Mouse (Mus musculus): ENCODE measurements around the gene Shisa2. TPM values are rescaled to one million over a fixed set of nuclear protein-coding genes. Genes with fewer than 3 reads are reported as not detected.

Gene Shisa2
- polyA plus RNA-seq, 1 experiment from 2014 or later = 38.7 TPM

DNA sequence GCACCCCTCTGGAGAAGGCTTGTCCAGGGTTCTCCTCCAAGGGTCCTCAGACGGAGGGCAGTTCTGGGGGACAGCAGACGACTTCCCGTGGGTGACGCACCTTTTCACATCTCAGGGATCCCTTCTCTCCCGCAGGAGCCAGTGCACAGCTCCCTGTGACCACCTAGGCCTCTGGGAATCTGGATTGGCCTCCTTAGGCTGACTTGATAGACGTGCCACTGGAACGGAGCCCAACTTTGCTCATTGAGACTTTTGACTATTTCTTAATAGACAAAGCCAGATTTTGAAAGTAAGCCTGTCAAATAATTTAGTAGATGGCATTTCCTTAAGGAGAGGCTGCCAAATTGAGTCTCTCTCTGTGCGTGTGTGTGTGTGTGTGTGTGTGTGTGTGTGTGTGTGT lies 1.6 kb downstream of the Shisa2 start:
- Histone ChIP-seq H3K27ac (replicated peaks; ENCODE audit: low read depth, low read length) (peak overlapping the region; percentile 86), H3K4me3 (ENCODE audit: low read depth, low read length) (peak overlapping the region; percentile 77), H3K4me2 (ENCODE audit: low read depth, severe bottlenecking) (peak overlapping the region; percentile 83), H3K9me3 (ENCODE audit: control insufficient read depth, low read length) (no peaks in the 10 kb centered on the region), H3K9ac (ENCODE audit: low read length) (peak overlapping the region; percentile 85), H3K4me1 (ENCODE audit: control insufficient read depth, insufficient read depth, low read length) (peaks cover 12% of the 10 kb centered on the region), H3K36me3 (ENCODE audit: control insufficient read depth, insufficient read depth, low read length) (no peaks in the 10 kb centered on the region), H3K27me3 (ENCODE audit: control insufficient read depth, insufficient read depth, low read length) (no peaks in the 10 kb centered on the region)
- no peak for DNase-seq (ENCODE audit: low spot score)
- whole genome bisulfite sequencing = 32% methylated on average over 8 of the region's 8 CpGs
- ATAC-seq (ENCODE audit: insufficient number of reproducible peaks, low FRiP score, low TSS enrichment, low read depth) = no peak

DNA sequence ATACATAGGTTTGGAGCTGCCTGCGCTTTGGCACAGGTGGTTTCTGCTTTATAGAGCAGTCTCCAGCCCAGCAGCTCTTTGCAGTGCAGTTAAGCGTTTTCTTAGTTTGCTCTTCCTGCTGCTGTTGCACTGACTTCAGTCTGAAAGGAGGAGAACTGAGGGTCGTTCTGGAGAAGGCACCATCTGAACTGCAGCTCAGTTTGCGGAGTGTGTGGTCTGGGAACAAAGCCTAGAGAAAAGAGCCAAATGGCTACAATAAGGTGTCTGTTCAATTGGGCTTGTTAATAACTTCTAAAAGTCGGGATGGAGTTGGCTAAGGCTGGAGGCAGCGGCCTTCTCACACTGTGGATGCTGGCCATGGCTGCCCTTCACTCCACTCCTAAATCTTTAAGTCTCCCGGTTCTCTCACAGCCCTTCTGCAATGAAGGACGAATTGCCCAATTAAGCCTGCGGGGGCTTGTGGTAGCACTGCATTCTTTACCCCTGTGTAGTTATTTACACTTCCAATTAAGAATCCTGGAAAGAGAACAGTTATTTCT lies 2.1 kb downstream of the Shisa2 start:
- H3K4me1 ChIP-seq (ENCODE audit: control insufficient read depth, insufficient read depth, low read length) = peaks cover 12% of the 10 kb centered on the region
- H3K9me3 ChIP-seq (ENCODE audit: control insufficient read depth, low read length) = no peaks in the 10 kb centered on the region
- H3K4me2 ChIP-seq (ENCODE audit: low read depth, severe bottlenecking) = peak overlapping the region; percentile 83
- H3K27me3 ChIP-seq (ENCODE audit: control insufficient read depth, insufficient read depth, low read length) = no peaks in the 10 kb centered on the region
- peak overlapping the region; percentile 85; the same call in 1 of the 2 replicates for H3K9ac ChIP-seq (ENCODE audit: low read length)
- no peaks in the 10 kb centered on the region for H3K36me3 ChIP-seq (ENCODE audit: control insufficient read depth, insufficient read depth, low read length)
- no peak for ATAC-seq (ENCODE audit: insufficient number of reproducible peaks, low FRiP score, low TSS enrichment, low read depth)
- 16% methylated on average over 9 of the region's 9 CpGs for WGBS
- H3K27ac ChIP-seq (replicated peaks; ENCODE audit: low read depth, low read length) = peak overlapping the region; percentile 86
- H3K4me3 ChIP-seq (ENCODE audit: low read depth, low read length) = peak overlapping the region; percentile 77
- peak; percentile 56 for DNase-seq (ENCODE audit: low spot score)

GRCm38 (mm10) chr14:59627823-59628222 lies 2.7 kb downstream of the Shisa2 start:
- Histone ChIP-seq H3K27ac (replicated peaks; ENCODE audit: low read depth, low read length) (peak overlapping the region; percentile 86; the same call in 1 of the 2 replicates), H3K36me3 (ENCODE audit: control insufficient read depth, insufficient read depth, low read length) (no peaks in the 10 kb centered on the region), H3K4me1 (ENCODE audit: control insufficient read depth, insufficient read depth, low read length) (peaks cover 12% of the 10 kb centered on the region), H3K9ac (ENCODE audit: low read length) (no peak overlapping the region; the same call in 1 of the 2 replicates), H3K27me3 (ENCODE audit: control insufficient read depth, insufficient read depth, low read length) (no peaks in the 10 kb centered on the region), H3K9me3 (ENCODE audit: control insufficient read depth, low read length) (no peaks in the 10 kb centered on the region), H3K4me2 (ENCODE audit: low read depth, severe bottlenecking) (peak overlapping the region; percentile 83), H3K4me3 (ENCODE audit: low read depth, low read length) (peak overlapping the region; percentile 77)
- peak; percentile 62; the same call in 1 of the 2 replicates for ATAC-seq (ENCODE audit: insufficient number of reproducible peaks, low FRiP score, low TSS enrichment, low read depth)
- 22% methylated on average over 7 of the region's 7 CpGs for WGBS
- DNase-seq (ENCODE audit: low spot score) = peak; percentile 78

- Histone ChIP-seq H3K4me2 (ENCODE audit: low read depth, severe bottlenecking) (no peak overlapping the region), H3K4me3 (ENCODE audit: low read depth, low read length) (no peak overlapping the region), H3K27me3 (ENCODE audit: control insufficient read depth, insufficient read depth, low read length) (no peaks in the 10 kb centered on the region)
These were observed 4.2 kb downstream of the Shisa2 start for GRCm38 (mm10) chr14:59629308-59629707.

DNA sequence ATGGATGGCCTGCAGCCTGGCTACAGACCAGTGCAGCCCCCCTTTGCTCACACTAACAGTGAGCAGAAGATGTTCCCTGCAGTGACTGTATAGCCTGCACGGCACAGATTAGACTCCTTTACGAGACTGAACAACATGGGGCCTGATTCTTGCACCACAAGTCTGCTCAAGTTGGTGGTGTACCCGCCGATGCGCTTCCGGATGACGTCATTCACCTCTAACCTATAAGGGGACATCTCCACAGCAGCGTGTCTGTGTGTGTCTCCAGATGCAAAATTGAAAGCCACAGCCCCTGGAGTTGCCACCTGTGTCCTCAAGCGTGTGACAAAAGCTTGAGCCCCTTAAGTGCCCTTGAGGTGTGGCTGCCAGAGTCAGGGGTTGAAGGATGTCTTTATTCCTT lies 5.0 kb downstream of the Shisa2 start:
- no peak overlapping the region for H3K4me3 ChIP-seq (ENCODE audit: low read depth, low read length)
- 90% methylated on average over 9 of the region's 9 CpGs for WGBS
- H3K9ac ChIP-seq (ENCODE audit: low read length) = no peak overlapping the region
- H3K4me1 ChIP-seq (ENCODE audit: control insufficient read depth, insufficient read depth, low read length) = peaks cover 10% of the 10 kb centered on the region
- no peak overlapping the region for H3K27ac ChIP-seq (replicated peaks; ENCODE audit: low read depth, low read length)
- DNase-seq (ENCODE audit: low spot score) (no peak), ATAC-seq (ENCODE audit: insufficient number of reproducible peaks, low FRiP score, low TSS enrichment, low read depth) (no peak)
- no peaks in the 10 kb centered on the region for H3K27me3 ChIP-seq (ENCODE audit: control insufficient read depth, insufficient read depth, low read length)
- H3K9me3 ChIP-seq (ENCODE audit: control insufficient read depth, low read length) = no peaks in the 10 kb centered on the region
- H3K36me3 ChIP-seq (ENCODE audit: control insufficient read depth, insufficient read depth, low read length) = no peaks in the 10 kb centered on the region
- H3K4me2 ChIP-seq (ENCODE audit: low read depth, severe bottlenecking) = no peak overlapping the region

More at GRCm38 (mm10) chr14:59629308-59629707, 4.2 kb downstream of the Shisa2 start:
- H3K4me1 ChIP-seq (ENCODE audit: control insufficient read depth, insufficient read depth, low read length) = peaks cover 12% of the 10 kb centered on the region
- no peak overlapping the region for H3K27ac ChIP-seq (replicated peaks; ENCODE audit: low read depth, low read length)
- H3K9ac ChIP-seq (ENCODE audit: low read length) = no peak overlapping the region
- WGBS = 92% methylated on average over 15 of the region's 15 CpGs
- DNase-seq (ENCODE audit: low spot score) (no peak), ATAC-seq (ENCODE audit: insufficient number of reproducible peaks, low FRiP score, low TSS enrichment, low read depth) (no peak)
- H3K9me3 ChIP-seq (ENCODE audit: control insufficient read depth, low read length) = no peaks in the 10 kb centered on the region
- no peaks in the 10 kb centered on the region for H3K36me3 ChIP-seq (ENCODE audit: control insufficient read depth, insufficient read depth, low read length)

GRCm38 (mm10) chr14:59632067-59632466 lies 7.0 kb downstream of the Shisa2 start:
- Histone ChIP-seq H3K36me3 (ENCODE audit: control insufficient read depth, insufficient read depth, low read length) (no peaks in the 10 kb centered on the region), H3K9me3 (ENCODE audit: control insufficient read depth, low read length) (no peaks in the 10 kb centered on the region), H3K4me2 (ENCODE audit: low read depth, severe bottlenecking) (no peak overlapping the region), H3K9ac (ENCODE audit: low read length) (no peak overlapping the region), H3K4me3 (ENCODE audit: low read depth, low read length) (no peak overlapping the region), H3K27me3 (ENCODE audit: control insufficient read depth, insufficient read depth, low read length) (no peaks in the 10 kb centered on the region), H3K27ac (replicated peaks; ENCODE audit: low read depth, low read length) (no peak overlapping the region), H3K4me1 (ENCODE audit: control insufficient read depth, insufficient read depth, low read length) (peaks cover 5% of the 10 kb centered on the region)
- 94% methylated on average over 6 of the region's 6 CpGs for WGBS
- DNase-seq (ENCODE audit: low spot score) (no peak), ATAC-seq (ENCODE audit: insufficient number of reproducible peaks, low FRiP score, low TSS enrichment, low read depth) (no peak)

DNA sequence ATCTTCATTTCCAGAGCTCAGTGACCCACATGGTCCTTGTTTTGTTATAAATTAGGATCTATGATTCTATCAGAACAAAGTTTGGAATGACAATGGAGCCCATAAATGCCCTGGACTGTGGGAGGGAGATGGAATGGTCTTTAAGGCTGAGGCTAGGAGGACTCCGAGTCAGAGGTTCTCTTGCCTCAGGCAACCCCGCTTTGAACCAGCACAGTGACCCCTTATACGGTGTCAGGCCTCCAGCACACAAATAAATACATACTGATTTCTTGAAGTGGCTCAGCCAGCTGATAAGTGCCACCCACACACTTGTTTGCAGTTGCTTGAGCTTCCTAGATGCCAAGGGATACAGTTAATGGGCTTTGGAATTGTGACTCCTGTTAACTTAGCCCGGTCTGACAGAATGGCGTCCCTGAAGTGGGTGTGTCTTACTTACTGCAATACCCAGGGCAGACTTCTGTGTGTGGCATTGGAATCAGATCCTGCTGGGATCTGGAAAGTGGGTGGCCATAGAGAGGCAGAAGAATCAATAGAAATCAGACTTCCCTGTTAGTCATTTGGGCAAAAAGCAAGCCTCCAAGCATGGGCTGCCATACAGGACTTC lies 8.3 kb downstream of the Shisa2 start:
- 86% methylated on average over 5 of the region's 5 CpGs for WGBS
- H3K4me3 ChIP-seq (ENCODE audit: low read depth, low read length) = no peak overlapping the region
- no peaks in the 10 kb centered on the region for H3K9me3 ChIP-seq (ENCODE audit: control insufficient read depth, low read length)
- H3K27me3 ChIP-seq (ENCODE audit: control insufficient read depth, insufficient read depth, low read length) = no peaks in the 10 kb centered on the region
- no peak overlapping the region for H3K27ac ChIP-seq (replicated peaks; ENCODE audit: low read depth, low read length)
- no peak overlapping the region for H3K9ac ChIP-seq (ENCODE audit: low read length)
- no peaks in the 10 kb centered on the region for H3K36me3 ChIP-seq (ENCODE audit: control insufficient read depth, insufficient read depth, low read length)
- ATAC-seq (ENCODE audit: insufficient number of reproducible peaks, low FRiP score, low TSS enrichment, low read depth) = no peak
- no peaks in the 10 kb centered on the region for H3K4me1 ChIP-seq (ENCODE audit: control insufficient read depth, insufficient read depth, low read length)
- DNase-seq (ENCODE audit: low spot score) = no peak
- no peak overlapping the region for H3K4me2 ChIP-seq (ENCODE audit: low read depth, severe bottlenecking)

- H3K27me3 ChIP-seq (ENCODE audit: control insufficient read depth, insufficient read depth, low read length) = no peaks in the 10 kb centered on the region
- H3K27ac ChIP-seq (replicated peaks; ENCODE audit: low read depth, low read length) = no peak overlapping the region
- no peaks in the 10 kb centered on the region for H3K36me3 ChIP-seq (ENCODE audit: control insufficient read depth, insufficient read depth, low read length)
- no peaks in the 10 kb centered on the region for H3K4me1 ChIP-seq (ENCODE audit: control insufficient read depth, insufficient read depth, low read length)
- ATAC-seq (ENCODE audit: insufficient number of reproducible peaks, low FRiP score, low TSS enrichment, low read depth) (no peak), DNase-seq (ENCODE audit: low spot score) (no peak)
- no peak overlapping the region for H3K9ac ChIP-seq (ENCODE audit: low read length)
- no peak overlapping the region for H3K4me2 ChIP-seq (ENCODE audit: low read depth, severe bottlenecking)
- no peak overlapping the region for H3K4me3 ChIP-seq (ENCODE audit: low read depth, low read length)
- 86% methylated on average over 9 of the region's 9 CpGs for WGBS
- H3K9me3 ChIP-seq (ENCODE audit: control insufficient read depth, low read length) = no peaks in the 10 kb centered on the region
These were observed 8.9 kb downstream of the Shisa2 start for GRCm38 (mm10) chr14:59633988-59634387.

Data from limb, embryonic 11.5 days (tissue).